Mouse (Mus musculus) MEL-GATA-1-ER (cell line): ENCODE data around the gene Cpe.
"Not testable (repeated sequence)": the region's sequence is repeated elsewhere in the genome, so short reads cannot be mapped to it uniquely, and the experiment has no call there.

Experiments used
- DNase-seq: peaks from one replicate; pipeline ENCODE4 v3.0.0-alpha.2; 2012; ENCODE audit warnings: low read depth; ENCODE audit errors: extremely low read depth

The Cpe gene

DNA sequence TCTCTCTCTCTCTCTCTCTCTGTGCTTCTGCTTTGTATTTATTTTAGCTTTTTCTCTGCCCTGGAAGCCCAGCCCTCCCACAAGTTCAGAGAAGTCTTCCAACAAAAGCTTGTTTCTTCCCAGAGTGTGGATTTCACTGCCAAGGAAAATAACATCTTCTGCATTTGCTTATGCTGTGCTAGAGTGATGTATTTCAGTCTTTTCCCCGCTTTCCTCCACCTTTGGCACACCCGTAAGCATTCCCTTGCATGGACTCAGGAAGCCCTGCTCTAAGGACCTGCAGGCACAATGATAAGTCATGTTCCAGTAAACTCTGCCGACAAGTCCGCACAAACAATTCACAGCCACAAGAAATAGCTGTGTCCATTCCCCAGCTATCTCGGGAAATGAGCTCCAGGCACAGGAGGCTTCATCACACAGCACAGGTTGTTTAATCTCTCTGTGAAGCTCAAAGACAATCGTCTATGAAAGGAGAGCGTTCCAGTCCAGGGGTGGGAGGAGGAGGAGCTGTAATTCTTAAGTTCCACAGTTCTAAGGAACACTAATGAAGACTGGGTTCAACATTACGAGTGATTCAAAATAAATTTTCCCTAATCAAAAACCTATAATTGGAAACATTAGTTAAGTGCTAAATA, 17.8 kb downstream of the Cpe start:
- DNase-seq, result no peak

DNA sequence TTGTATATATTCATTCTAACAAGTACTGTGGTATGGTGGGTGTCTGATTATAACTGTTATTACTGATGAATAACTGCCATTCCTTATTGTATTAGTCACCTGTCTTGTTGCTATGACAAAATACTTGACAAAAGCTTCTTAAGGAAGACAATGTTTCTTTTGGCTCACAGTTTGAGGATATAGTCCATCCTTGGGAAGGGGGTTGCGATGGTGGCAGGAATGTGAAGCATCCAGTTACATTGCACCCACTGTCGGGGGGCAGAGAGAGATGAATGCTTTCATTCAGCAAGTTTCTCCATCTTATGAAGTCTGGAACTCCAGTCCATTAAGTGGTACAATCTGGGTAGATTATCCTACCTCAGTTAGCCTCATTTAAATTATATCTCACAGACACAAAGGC, 19.9 kb downstream of the Cpe start:
- DNase-seq, result no peak

DNA sequence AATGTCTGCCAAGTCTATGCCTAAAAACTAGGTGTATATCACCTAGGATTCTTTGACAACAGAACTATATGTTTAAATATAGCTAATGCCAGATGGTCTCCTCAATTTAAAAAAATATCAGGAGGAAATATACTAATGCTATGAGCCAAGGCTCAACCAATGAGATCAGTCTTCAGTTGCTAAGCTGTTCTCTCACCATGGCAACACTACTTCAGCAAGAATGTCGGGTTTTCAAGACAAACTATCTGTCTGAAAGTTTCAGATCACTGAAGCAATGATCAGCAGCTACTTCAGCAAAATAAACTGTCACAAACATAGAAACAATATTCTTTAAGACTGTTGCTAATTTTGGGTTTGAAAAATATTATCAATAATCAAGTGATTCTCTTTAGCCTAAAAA, 20.9 kb downstream of the Cpe start:
- no peak for DNase-seq

DNA sequence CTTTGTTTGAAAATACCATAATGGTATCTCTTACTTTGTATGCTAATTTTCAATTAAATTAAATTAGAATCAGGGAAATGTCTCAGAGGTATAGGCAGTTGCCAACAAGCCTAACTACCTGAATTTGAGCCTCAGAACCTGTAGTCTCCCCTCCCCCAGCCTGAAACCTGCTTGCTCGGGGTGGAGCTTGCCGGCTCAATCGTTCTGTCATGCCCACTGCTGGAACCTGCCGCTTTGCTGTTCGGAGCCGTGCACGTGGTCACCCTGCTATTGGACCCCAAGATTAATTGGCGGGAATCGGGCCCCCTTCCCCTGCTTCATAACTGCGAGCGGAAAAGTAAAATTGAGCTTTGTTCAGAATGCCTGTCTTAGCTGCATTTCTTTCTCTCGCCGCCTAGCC, 26.5 kb downstream of the Cpe start:
- DNase-seq, result not testable (repeated sequence)

DNA sequence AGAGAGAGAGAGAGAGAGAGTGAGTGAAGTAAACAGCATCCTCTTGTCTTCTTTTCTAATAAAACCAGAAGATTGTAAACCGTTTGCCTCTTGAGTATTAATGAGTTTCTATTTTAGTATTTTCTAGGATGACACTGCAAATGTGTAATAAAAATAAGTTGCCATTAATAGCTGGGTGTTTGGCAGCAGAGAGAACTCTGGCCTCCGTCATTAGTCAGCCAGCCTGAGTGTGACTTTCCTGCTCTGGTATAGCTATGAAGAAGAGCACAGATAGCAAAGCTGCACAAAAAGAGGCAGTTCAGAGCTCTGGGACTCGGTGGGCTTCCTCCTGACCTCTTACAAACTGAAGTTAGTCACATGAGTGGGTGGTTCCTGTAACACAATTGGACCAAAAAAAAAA, 27.3 kb downstream of the Cpe start:
- no peak for DNase-seq

DNA sequence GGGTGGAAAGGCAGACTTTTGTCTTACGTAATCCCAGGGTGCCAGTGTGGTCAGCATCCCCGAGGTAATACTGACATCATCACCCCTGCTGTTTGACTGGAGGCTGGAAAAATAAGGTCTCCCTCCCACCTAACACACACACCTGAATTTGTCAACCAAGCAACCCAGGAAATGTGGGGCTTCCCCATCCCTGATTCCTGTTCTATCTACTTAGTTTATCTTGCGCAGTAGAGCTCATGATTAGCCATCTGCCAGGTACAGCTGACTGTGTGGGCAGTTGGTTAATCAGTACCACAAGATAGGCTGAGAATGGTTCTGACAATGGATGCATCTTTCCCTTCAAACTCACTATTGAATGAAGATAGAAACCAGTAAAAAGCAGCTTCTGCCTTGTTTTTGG, 28.0 kb downstream of the Cpe start:
- DNase-seq, result no peak

DNA sequence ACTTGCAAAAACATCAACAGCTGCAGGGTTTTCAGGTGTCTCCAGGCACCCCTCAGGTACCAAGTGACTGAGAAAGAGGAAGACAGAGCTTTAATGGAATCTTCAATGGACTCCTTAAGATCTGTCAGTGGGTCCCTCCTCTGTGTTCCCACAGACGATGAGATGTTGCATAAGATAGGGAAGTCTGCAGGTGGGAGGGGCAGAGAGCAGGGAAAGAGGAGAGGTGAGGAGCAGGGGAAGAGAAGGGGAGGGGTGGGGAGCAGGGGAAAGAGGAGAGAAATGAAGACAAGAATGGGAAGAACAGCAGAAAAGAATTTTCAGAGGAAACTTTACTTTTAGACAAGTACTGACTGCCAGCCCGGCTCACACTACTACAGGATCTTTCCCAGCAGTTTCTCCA, 28.5 kb downstream of the Cpe start:
- DNase-seq, result no peak

DNA sequence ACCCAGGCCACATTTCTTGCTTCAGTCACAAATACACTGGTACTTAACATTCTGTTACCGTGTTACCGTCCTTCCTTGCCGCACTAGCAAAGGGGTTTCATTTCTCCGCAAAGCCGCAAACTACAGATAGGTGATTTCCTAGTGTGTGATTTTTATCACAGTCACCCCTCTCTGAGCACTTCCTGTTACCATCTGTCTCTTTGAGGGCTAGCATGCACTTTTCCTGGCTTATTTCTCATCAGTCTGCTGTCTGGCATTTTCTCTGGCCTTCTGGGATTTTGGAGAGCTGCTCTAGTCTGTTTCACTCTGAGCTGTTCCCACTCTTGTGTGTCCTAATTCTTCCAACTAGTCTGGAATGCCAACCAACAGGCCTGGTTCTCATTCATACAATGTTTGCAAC, 33.8 kb downstream of the Cpe start:
- DNase-seq, result no peak

DNA sequence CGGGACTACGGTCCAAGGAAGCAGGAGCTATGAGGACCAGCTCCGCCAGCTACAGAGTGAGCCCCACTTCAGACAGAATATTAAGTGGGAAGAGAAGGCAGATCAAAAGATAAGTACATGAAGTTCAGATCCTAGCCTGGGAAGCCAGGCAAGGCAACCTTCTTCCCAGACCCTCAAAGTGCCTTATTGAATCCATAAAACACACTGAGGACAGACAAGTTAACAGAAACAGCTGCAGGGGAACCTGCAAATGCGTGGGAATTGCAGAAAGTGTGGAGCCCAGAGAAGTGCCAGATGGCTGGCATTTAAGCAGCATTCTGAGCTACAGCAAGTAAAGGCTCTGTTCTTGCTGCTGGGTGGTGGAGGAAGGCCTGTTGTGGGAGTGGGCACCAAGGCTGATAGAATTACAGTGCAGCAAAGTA, 34.9 kb downstream of the Cpe start:
- DNase-seq, result no peak

DNA sequence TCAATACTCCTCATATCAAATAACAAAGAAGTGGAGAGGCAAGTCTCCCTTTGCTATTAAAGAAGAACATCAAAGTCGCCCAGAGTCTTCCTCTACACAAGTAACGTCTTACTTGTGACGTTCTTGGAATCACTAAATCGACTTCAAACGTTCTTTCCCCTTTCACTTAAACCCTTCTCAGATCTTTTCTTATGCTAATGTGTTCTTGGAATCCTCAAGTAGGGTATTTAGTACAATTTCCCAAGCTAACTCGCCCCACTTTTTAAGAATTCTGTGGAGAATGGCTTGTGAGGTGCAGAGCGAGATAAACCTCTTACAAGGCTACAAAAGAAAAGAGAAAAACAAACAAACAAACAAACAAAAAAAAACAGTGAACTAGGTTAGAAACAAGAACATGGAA, 35.3 kb downstream of the Cpe start:
- DNase-seq, result no peak

DNA sequence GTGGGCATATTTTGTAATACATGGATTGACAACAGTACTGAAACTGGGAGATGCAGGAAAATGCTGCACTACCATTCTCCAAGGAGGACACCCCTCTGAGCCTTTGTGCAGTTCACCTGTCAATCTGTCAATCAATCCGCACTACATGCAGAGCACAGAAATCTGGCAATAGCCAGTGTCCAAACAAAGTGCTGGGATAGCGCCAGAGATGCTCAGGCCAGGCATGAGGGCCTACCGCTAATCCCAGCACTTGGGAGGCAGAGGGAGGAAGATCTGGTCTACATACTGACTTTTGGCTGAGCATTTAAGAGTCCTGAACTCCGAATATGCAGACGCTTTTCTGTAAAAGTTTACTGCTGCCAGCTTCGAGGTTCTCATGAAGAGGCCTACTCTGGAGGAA, 37.0 kb downstream of the Cpe start:
- DNase-seq, result no peak

DNA sequence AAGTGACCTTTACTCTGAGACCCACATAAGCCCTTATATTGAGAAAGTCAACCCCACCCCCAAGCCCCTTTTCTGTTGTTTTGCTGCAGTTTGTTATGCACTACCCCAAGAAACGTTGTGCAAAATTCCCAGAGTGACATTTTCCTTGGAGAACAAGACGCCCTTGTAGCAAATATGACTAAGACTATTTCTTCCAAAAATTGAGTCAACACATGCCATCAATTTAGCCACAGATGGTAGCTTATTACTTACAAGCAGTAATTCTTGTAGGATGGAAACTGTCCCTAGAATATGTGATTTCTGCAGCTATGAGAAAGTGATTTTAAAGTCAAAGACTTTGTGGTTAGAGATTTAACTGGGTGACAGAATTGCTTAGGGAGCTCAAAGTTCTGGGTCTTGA, 37.8 kb downstream of the Cpe start:
- DNase-seq, result no peak

DNA sequence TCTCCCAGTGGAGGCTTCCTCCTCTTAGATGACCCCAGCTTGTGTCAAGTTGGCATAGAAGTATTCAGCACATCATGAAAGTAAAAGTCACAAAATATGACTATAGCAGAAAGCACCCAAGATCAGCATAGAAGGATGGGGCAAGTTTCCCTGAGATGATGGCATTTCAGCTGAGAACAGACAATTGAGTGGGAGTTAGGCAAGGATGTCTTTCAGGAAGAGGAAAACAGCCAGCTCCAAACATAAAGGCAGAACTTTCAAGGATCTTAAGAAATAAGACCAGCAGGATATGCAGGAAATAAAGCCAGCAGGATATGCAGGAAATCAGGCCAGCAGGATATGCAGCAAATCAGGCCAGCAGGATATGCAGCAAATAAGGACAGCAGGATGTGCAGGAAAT, 40.6 kb downstream of the Cpe start:
- DNase-seq, result no peak

DNA sequence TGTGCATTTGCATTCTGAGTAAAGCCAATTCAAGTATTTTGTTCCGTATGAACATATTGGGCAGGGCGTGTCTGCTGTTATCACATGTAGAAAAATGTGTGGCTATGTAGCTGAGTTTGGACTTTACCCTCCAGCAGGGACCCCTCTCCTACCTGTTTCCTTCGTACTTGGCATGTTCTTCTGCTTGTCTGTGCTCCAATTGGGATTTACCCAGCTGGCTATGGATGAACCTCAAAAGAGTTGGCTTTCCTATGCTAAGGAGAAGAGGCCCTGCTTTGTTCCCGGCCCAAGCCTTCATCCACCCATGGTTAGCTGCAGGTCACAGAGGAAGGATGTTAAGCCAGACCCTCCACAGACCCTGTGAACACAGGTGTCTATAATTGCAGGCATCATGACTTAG, 44.8 kb downstream of the Cpe start:
- DNase-seq, result no peak

DNA sequence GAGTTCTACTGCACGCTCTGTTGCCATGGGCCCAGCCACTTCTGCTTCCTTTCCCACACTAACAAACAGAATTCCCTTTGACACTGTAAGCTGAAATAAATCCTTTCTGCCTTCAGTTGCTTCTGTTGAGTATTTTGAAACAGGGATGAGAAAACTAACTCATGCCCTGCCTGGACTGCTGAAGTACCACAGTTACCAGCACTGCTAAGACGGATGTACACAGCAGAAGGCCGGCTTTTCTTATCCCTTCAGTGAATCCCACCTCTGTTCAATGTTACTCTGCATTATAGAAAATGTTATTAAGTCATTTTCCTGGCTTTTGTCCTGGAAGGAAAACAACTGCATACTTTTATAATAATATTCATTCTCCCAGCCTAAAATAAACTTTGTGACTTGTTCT, 45.7 kb downstream of the Cpe start:
- no peak for DNase-seq

DNA sequence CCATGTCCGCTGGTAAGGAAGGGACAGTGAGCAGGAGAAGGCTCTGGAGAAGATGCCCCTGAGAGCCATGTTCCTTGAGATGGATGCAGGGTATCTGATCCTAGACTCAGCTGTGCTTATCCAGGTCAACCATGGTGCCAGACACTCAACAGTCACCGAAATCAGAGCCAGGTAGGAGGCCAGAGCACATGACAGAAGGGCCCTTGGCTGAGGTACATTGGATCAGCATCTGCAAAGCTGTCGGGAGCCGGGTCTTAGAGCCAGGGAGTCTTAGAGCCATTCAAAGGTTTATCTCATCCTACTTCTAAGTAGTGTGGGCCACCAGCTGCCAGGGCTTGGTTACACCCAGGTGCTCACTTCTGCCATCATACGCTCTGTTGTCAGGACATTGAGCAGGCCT, 46.4 kb downstream of the Cpe start:
- DNase-seq, result no peak

DNA sequence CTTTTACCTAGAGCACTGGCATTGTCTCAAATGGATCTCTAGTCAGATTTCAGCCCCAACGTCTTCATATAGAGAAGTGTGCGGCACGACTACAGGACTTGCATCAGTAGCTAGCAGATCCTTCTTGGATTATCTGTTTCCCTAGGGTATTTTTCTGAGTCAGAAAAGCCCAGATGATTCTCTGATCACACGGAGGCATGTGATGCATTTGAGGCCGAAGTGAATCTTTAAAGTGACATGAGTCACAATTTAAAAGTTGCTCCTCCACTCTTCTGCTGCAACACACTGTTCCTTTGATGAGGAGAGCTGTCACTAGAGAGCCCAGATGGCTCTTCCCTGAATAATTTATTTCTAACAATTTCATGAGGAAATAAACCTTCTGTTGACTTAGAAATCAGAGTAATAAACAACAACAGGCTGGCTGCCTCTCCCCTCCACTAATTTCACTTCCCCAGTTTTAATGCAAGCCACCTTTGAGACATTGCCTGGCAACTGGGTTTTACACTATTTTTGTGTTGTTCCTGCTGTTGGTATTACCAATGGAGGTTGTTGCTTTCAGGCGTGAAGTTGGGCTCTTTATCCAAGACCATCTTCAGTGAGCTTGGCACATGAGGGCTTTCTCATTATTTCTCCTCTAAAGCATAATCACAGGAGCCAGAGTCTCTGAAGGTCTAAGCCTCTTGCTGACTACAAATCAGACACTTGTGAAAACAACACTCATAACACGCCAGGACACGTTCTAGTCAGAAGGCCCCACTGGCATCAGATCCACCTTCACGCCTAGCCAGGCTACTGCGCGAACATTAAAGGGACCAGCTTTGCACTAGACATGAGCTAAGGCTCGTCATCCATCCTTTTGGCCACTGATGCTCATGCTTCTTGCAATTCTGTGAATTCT, 48.5 kb downstream of the Cpe start:
- DNase-seq, result no peak

DNA sequence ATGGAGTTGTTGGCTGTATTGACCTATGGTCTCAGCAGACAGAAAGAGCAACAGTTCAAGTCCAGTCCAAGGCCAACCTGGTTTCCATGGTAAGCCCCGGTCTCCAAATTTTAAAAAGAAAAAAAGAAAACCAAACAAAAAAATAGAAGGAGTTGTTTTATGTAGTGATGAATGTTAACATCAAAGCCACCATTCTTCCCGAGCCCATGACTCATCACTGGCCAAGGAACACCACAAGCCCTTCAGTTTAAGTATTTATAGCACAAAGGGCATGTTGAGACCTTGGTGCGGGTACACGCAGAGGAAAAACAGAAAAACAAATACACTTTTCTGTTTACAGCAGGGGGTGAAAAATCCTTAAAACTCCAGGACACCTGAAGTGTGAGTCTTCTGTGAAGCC, 49.5 kb downstream of the Cpe start:
- DNase-seq, result no peak

DNA sequence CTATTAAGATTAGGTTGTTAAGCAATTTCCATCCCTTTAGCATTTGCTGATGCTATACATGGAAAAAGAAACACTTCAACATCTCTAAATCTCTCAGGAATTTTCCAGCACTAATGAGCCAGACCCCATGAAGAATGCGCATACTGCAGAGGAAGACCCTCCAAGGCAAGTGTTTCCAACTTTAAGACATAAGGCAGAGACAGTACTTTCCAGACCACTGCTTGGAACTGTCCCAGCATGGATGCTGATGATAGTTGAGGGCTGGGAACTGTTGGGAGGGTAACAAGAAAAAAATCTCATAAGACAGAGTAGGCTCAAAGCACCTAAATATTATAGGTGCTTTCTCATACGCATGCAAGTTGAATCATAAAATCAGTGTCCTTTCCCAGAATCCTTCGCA, 50.1 kb downstream of the Cpe start:
- DNase-seq, result no peak

DNA sequence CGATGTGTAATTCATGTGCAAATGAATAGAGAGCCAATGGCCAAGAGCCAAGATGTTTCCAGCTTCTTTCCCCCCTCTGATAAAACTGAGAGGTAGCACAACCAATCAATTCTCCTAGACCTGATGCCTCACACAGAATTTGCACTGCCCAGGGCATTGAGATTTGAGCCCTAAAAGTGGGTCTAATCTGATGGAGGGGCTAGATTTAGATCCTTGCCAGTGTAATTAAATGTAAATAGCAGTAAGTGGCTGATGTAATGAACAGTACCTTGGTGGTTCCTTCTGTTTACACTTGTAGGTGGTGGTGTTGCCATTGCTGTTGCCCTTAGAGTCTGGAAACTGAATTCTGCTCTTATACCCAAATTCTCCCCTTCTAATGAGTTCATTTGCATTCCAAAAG, 52.3 kb downstream of the Cpe start:
- DNase-seq, result no peak

DNA sequence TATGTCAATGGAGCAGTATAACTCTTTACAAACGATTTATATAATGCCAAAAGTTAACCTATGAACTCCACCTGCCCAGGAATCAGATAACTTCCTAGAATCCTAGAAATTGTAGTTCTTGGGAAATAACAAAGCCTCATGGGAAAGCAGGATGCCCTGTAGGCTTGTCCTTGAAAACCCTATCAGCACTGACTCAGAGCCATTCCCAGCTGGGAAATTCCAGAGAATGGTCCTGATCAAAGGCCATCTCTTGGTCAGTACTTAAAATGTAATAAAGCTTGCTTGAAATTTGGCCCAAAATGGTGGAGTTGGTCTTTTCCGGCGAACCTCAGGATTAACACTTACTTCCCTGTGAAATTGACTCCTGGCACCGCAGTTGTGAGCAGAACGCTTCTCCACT, 53.2 kb downstream of the Cpe start:
- no peak for DNase-seq

DNA sequence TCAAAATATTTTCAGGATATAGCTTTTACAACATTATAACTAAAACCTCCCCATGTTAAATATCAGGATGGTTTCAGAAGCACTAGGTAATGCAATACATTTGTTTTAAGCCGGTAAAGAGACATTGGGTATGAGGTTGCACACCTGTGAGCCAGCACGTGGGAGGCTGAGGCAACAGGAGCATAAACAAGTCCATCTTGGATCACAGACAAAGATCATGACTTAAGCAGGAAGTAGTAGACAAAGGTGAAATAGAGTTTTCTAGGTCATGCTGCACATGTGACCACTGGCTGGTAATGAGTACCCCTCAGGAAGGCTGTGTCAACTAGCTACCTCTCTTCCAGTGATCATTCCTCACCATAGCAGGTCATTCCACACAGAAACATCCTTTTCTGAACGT, 58.0 kb downstream of the Cpe start:
- DNase-seq, result no peak
